Mouse (Mus musculus) myocyte (in vitro differentiated cells): ENCODE results near the gene Fam174b. TPM values are rescaled to one million over a fixed set of nuclear protein-coding genes. Genes with fewer than 3 reads are reported as not detected.

Experiments
- H3K27me3 ChIP-seq: one replicate; pipeline ENCODE4 v1.6.1; 2011; ENCODE audit not compliant: control insufficient read depth, insufficient read depth, insufficient read length
- H3K36me3 ChIP-seq: one replicate; pipeline ENCODE4 v1.6.1; 2011; ENCODE audit not compliant: control insufficient read depth, insufficient read depth
- H3K4me2 ChIP-seq: one replicate; pipeline ENCODE4 v1.6.1; 2011; ENCODE audit warnings: low read depth, control low read depth
- H3K4me3 ChIP-seq: one replicate; pipeline ENCODE4 v1.5.1; 2011; ENCODE audit warnings: mild to moderate bottlenecking, control low read depth, moderate library complexity
- H3K79me2 ChIP-seq: one replicate; pipeline ENCODE4 v1.6.1; 2011; ENCODE audit not compliant: control insufficient read depth, insufficient read depth
- H3ac ChIP-seq: one replicate; pipeline ENCODE4 v1.6.1; 2011; ENCODE audit not compliant: control insufficient read depth, insufficient read length
- CEBPB ChIP-seq: IDR thresholded peaks from 2 replicates; pipeline ENCODE4 v1.6.1; 2011; ENCODE audit warnings: mild to moderate bottlenecking, moderate library complexity; ENCODE audit not compliant: poor library complexity, insufficient read depth, severe bottlenecking
- E2F4 ChIP-seq: IDR thresholded peaks from one replicate; pipeline ENCODE4 v1.6.1; 2011; ENCODE audit warnings: mild to moderate bottlenecking, control low read depth, moderate library complexity; ENCODE audit not compliant: insufficient read depth
- MAX ChIP-seq: IDR thresholded peaks from one replicate; pipeline ENCODE4 v1.6.1; 2011; ENCODE audit warnings: low read depth, mild to moderate bottlenecking, control low read depth
- MYOD1 ChIP-seq, 3 experiments: IDR thresholded peaks; one replicate each; pipeline ENCODE4 v1.6.1; 2011; ENCODE audit warnings: control low read depth in 2 of 3, low read depth in 2 of 3, mild to moderate bottlenecking in 2 of 3, moderate library complexity in 1 of 3; ENCODE audit not compliant: insufficient read length in 2 of 3, control insufficient read depth in 1 of 3
- MYOG ChIP-seq, 3 experiments: IDR thresholded peaks; one replicate each; pipeline ENCODE4 v1.6.1; 2011; ENCODE audit warnings: control low read depth in 2 of 3, low read depth in 2 of 3, mild to moderate bottlenecking in 2 of 3; ENCODE audit not compliant: insufficient read length in 2 of 3, control insufficient read depth in 1 of 3, insufficient read depth in 1 of 3
- POLR2A ChIP-seq: IDR thresholded peaks from one replicate; pipeline ENCODE4 v1.6.1; 2011; ENCODE audit warnings: low read depth, mild to moderate bottlenecking, control low read depth, moderate library complexity; ENCODE audit not compliant: insufficient read length
- POLR2AphosphoS2 ChIP-seq: IDR thresholded peaks from one replicate; pipeline ENCODE4 v1.6.1; 2011; ENCODE audit warnings: low read depth, control low read depth; ENCODE audit not compliant: insufficient read length
- REST ChIP-seq: IDR thresholded peaks from one replicate; pipeline ENCODE4 v1.6.1; 2011; ENCODE audit warnings: mild to moderate bottlenecking, control low read depth, moderate library complexity; ENCODE audit not compliant: insufficient read depth, insufficient read length
- SRF ChIP-seq: IDR thresholded peaks from one replicate; pipeline ENCODE4 v1.6.1; 2011; ENCODE audit warnings: low read depth; ENCODE audit not compliant: control insufficient read depth, insufficient read length
- TCF12 ChIP-seq: IDR thresholded peaks from one replicate; pipeline ENCODE4 v1.6.1; 2011; ENCODE audit warnings: mild to moderate bottlenecking, control low read depth; ENCODE audit not compliant: poor library complexity, insufficient read depth, severe bottlenecking
- TCF3 ChIP-seq: IDR thresholded peaks from one replicate; pipeline ENCODE4 v1.6.1; 2011; ENCODE audit warnings: low read depth, control low read depth; ENCODE audit not compliant: insufficient read length
- USF1 ChIP-seq: IDR thresholded peaks from one replicate; pipeline ENCODE4 v1.6.1; 2011; ENCODE audit warnings: low read depth, mild to moderate bottlenecking, control low read depth, moderate library complexity
- polyA plus RNA-seq: library from polyadenylated mRNA; unstranded; fragments of >200 nt; fragmentation: generic; extraction: Trizol; gene quantifications from one replicate; pipeline ENCODE4 v1.2.1, GENCODE M21; 2012; ENCODE audit warnings: missing spikeins

Fam174b gene
- polyA plus RNA-seq, 1 experiment, result not detected

DNA sequence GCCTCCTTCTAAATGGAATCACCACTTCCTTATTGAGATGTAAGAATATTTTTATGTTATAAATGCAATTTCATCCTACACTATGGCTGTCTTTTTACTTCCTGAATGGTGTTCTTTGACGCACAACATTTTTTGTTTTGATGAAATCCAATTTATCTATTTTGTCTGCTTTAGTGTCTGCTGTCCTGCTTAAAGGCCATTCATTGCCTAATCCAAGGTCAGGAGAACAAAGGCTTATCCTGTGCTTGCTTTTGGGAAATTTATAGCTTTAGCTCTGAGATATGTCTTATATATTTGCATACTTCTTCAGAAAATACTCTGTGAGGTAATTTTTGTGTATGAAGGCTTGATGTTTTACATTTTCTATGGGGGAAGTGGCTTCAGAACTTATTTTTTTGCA lies 13.5 kb downstream of the Fam174b start:
- Histone ChIP-seq H3K4me2 (no peak overlapping the region), H3K4me3 (no peak overlapping the region), H3ac (no peak overlapping the region), H3K36me3 (no peaks in the 10 kb centered on the region), H3K27me3 (peaks cover 7% of the 10 kb centered on the region), H3K79me2 (no peaks in the 10 kb centered on the region)
- TF ChIP-seq USF1 (no peak), MYOG (IDR thresholded peaks at IDR 0.05; ENCODE audit: control insufficient read depth in 1 of 3, insufficient read depth in 1 of 3, insufficient read length in 2 of 3, low read depth in 2 of 3) (no peak), TCF12 (no peak), MAX (no peak), REST (no peak), SRF (no peak), POLR2A (no peak), CEBPB (no peak), TCF3 (no peak), MYOD1 (IDR thresholded peaks at IDR 0.05; ENCODE audit: control insufficient read depth in 1 of 3, insufficient read length in 2 of 3, low read depth in 2 of 3) (no peak), POLR2AphosphoS2 (no peak), E2F4 (no peak)

DNA sequence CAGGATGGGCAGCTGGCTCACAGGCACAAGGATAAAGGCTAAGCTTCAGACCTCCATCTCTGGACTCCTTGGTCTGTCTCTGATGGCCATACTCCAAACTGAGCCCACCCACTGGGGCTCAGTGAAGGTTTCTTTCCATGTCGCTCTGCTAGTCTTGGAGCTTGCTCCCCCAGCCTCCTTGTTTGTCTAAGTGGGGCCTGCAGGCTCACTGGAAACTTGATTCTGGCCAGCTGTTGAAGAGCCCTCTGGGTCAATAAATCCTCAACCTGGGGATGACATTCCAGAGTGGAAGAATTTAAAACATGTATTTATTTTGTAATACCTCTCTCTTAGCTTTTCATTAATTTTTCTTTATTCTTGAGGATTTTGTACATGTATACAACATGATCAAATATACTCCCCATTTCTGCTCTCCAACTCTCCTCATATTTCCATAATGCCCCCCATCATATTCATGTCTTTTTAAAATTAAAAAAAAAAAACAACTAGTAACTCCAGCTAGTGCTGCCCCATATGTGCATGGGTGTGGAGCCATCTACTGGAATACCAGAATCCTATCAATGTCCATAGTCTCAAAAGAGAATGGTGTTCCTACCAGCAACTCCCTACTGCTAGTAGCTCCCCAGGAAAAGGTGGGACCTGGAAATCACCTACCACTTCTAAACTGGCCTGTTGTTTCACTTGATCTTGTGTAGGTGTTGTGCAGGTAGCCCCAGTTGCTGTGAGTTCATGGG lies 15.4 kb downstream of the Fam174b start:
- no peak overlapping the region for H3ac ChIP-seq
- H3K4me3 ChIP-seq, result no peak overlapping the region
- H3K36me3 ChIP-seq, result no peaks in the 10 kb centered on the region
- H3K79me2 ChIP-seq, result no peaks in the 10 kb centered on the region
- no peak overlapping the region for H3K4me2 ChIP-seq
- H3K27me3 ChIP-seq, result peaks cover 5% of the 10 kb centered on the region
- TF ChIP-seq POLR2A (no peak), REST (no peak), MYOG (IDR thresholded peaks at IDR 0.05; ENCODE audit: control insufficient read depth in 1 of 3, insufficient read depth in 1 of 3, insufficient read length in 2 of 3, low read depth in 2 of 3) (no peak), POLR2AphosphoS2 (no peak)

DNA sequence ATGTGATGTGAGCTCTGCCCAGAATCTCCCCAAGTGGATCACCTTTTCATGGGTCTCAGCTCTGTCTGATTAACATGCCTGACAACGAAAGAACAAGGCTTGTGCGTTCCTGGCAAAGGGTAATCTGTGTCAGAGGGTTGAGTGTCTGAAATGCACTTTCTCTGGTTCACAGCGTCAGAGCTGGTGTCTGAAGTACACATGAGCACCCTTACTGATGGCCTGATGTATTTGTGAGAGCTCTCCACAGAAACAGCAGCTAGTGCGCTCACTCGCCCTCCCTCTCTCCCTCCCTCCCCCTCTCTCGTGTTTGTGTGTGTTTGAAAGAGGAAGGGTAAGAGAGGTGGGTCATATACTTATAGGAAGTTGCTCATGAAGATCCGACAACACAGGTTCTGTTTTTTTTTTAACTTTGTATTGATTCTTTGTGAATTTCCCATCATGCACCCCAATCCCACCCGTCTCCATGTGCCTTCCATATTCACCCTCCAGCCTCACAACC lies 21.6 kb downstream of the Fam174b start:
- Histone ChIP-seq H3K36me3 (no peaks in the 10 kb centered on the region), H3ac (no peak overlapping the region), H3K27me3 (peaks cover 5% of the 10 kb centered on the region), H3K4me2 (no peak overlapping the region), H3K79me2 (no peaks in the 10 kb centered on the region), H3K4me3 (no peak overlapping the region)
- TF ChIP-seq E2F4 (no peak), MYOD1 (IDR thresholded peaks at IDR 0.05; ENCODE audit: control insufficient read depth in 1 of 3, insufficient read length in 2 of 3, low read depth in 2 of 3) (no peak), MAX (no peak), CEBPB (no peak)

DNA sequence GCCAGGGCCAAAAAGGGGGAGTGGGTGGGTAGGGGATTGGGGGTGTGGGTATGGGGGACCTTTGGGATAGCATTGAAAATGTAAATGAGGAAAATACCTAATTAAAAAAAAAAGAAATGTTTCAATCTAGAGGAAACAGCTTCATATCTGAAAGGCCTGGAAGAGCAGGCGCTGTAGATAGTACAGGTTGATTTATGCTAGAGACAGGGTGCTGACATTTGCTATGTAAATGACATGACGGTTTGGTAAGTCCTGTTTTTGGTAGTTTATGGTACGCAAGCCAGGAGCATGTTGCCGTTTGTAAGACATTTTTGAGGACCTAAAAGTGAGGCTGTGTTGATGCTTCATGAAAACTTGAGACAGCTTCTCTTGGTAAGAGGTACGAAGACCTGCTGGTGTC lies 24.6 kb downstream of the Fam174b start:
- H3K27me3 ChIP-seq, result peaks cover 5% of the 10 kb centered on the region
- no peaks in the 10 kb centered on the region for H3K36me3 ChIP-seq
- no peaks in the 10 kb centered on the region for H3K79me2 ChIP-seq
- TF ChIP-seq TCF12, result no peak
- no peak for TF ChIP-seq MAX
- TF ChIP-seq MYOG (IDR thresholded peaks at IDR 0.05; ENCODE audit: control insufficient read depth in 1 of 3, insufficient read depth in 1 of 3, insufficient read length in 2 of 3, low read depth in 2 of 3), result no peak
- no peak for TF ChIP-seq CEBPB
- TF ChIP-seq REST, result no peak
- TF ChIP-seq USF1, result no peak
- TF ChIP-seq SRF, result no peak
- no peak for TF ChIP-seq TCF3
- no peak for TF ChIP-seq E2F4
- no peak for TF ChIP-seq POLR2AphosphoS2
- no peak for TF ChIP-seq POLR2A
- no peak for TF ChIP-seq MYOD1 (IDR thresholded peaks at IDR 0.05; ENCODE audit: control insufficient read depth in 1 of 3, insufficient read length in 2 of 3, low read depth in 2 of 3)
- H3ac ChIP-seq, result no peak overlapping the region
- no peak overlapping the region for H3K4me3 ChIP-seq
- no peak overlapping the region for H3K4me2 ChIP-seq

DNA sequence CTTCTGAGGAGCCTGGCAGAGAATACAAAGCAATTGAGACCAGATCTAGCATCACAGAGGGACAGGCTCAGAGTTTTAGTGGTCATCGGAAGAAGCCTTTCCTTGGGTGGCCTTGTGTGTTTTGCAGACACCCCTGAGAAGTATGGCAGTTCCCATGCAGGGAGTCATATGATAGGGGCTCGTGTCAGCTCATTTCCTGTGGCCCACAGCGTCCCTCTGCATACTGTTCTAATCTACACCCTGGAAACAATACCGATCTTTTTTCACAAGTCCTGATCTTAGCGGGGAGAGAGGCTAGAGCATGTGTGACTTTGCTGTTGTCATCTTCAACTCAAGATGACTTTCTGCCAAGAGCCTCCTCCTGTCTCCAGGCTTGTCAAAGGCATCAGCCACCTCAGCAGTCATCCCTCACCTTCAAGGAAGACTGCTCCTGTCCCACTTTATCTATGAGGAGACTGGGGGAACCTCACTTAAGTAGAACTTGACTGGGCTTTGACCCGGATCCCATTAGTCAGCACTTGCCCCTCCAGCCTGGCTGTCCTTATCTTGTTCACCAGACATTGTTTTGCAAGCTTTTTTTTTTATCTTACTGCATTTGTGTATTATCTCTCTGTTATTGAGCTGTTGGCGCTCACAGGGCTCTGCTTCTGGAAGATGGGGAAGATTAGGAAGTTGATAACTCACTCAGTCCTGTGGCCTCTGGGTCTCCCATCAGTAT lies 25.2 kb downstream of the Fam174b start:
- Histone ChIP-seq H3K4me3 (no peak overlapping the region), H3ac (no peak overlapping the region), H3K4me2 (no peak overlapping the region), H3K27me3 (peaks cover 5% of the 10 kb centered on the region), H3K36me3 (no peaks in the 10 kb centered on the region), H3K79me2 (no peaks in the 10 kb centered on the region)
- TF ChIP-seq REST, result no peak
- TF ChIP-seq POLR2AphosphoS2, result no peak
- no peak for TF ChIP-seq MAX
- TF ChIP-seq USF1, result no peak
- TF ChIP-seq TCF12, result no peak
